Mouse (Mus musculus): Measurements from ENCODE around the gene Gm28729.
"Not testable (repeated sequence)": the region's sequence is repeated elsewhere in the genome, so short reads cannot be mapped to it uniquely, and the experiment has no call there.

Gm28729 gene

GRCm38 (mm10) chr9:96524972-96525506 lies at the start of gene Gm28729:
Gm28729 (minus strand) TSS chr9:96525264.
- no peak for DNase-seq (ENCODE audit: low spot score in 2 of 2)

- DNase-seq (ENCODE audit: low spot score in 2 of 2), result no peak
Observed at GRCm38 (mm10) chr9:96573252-96573651, 48.2 kb upstream of the Gm28729 start.

GRCm38 (mm10) chr9:96572754-96573153 lies 47.7 kb upstream of the Gm28729 start:
- DNase-seq (ENCODE audit: low spot score in 2 of 2), result no peak

GRCm38 (mm10) chr9:96566470-96566996 lies 41.5 kb upstream of the Gm28729 start:
- DNase-seq (ENCODE audit: low spot score in 2 of 2), result no peak

DNA sequence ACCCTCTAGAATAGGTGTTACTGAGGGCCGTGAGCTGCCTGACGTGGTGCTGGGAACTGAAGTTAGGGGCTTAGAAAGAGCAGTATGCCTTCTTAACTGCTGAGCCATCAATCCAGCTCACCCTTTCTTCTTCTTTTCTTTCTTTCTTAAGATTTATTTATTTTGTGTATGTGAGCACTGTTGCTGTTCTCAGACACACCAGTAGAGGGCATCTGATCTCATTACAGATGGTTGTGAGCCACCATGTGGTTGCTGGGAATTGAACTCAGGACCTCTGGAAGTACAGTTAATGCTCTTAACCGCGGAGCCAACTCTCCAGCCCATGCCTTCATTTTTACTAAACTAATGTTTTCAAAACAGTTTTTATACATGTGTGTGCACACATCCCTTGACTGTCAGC lies 38.4 kb upstream of the Gm28729 start:
- DNase-seq (ENCODE audit: low spot score in 2 of 2), result no peak

GRCm38 (mm10) chr9:96559148-96559547 lies 34.1 kb upstream of the Gm28729 start:
- no peak for DNase-seq (ENCODE audit: low spot score in 2 of 2)

DNA sequence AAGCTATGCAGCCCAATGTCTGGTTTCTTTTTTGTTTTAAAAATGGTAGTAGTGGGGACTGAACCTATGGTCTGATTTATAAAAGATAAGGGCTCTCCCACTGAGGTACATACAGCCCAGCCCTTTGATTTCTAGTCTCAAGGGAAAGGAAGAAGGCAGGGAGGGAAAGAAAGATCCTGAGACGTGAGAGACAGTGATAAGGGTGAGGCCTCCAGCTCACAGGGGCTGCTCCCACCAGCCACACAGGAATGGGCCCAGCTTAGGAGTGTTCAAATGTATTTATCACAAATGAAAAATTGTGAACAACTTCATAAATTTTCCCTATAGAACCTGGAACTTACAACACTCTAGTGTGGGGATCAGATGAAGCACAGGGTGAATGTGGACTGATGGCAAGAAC lies 33.5 kb upstream of the Gm28729 start:
- DNase-seq (ENCODE audit: low spot score in 2 of 2), result no peak

GRCm38 (mm10) chr9:96554095-96554494 lies 29.0 kb upstream of the Gm28729 start:
- no peak for DNase-seq (ENCODE audit: low spot score in 2 of 2)

DNA sequence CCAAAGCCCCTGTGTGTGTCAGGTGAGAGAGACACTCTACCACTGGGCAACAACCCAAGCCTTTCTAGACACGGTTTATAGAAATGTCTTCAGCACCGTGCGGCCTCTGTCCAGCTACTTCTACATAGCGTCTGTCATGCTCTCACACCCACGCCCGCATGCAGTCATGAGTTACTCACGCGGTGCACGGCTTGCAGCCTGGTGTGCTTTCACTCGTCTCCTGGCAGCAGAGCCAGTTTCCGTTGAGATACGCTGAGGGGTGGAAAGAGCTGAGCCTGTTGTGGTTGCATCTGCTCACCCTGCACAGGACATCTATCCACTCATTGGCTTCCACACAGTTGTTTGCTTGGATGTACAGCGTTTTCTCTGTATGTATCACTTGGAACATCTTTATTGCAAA lies 20.3 kb upstream of the Gm28729 start:
- no peak for DNase-seq (ENCODE audit: low spot score in 2 of 2)

DNA sequence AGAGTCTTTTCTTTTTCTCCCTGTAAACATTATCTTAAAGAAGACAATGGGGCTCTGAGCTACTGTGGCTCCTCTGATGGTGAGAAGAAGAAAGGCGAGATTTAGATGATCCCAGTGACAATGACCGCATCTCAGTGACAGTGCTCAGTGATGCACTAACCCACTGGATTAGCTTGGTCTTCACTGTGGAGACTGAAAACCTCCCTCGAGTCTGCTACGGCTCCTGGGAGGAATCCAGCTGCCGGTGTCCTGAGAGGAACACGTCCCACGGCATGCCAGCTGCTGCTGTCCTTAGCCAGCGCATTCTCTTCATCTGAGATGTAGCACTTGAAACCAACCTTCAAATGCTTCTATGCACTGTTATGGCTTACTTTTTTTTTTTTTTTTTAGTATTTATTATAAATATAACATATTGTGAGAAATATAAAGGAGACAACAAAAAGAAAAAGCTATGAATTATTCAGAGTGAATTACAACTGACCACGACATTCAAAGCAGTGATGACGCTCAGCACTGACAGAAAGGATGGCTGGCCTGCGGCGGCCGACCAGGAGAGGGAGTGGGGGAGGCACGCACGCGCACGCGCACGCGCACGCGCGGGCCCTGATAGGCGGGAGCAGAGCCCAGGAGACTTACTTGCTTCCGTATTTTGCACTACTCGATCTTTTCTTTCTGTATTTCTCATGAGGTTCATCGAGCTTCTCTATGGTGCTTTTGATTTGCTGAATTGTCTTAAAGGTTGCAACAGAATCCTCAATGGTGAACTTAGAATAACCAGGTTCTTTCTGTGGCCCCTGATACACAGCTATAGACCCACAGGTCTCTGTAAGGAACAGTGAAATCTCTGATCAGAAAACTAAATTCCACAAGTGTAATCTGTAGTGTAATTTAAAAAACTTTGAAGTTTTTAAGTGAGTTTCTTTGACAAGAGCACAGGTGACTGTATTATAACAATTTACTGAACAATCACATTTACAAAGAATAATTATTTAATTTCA lies 18.9 kb upstream of the Gm28729 start:
- peak in 1 of 2 experiments; percentile 61 for DNase-seq (ENCODE audit: low spot score in 2 of 2)

DNA sequence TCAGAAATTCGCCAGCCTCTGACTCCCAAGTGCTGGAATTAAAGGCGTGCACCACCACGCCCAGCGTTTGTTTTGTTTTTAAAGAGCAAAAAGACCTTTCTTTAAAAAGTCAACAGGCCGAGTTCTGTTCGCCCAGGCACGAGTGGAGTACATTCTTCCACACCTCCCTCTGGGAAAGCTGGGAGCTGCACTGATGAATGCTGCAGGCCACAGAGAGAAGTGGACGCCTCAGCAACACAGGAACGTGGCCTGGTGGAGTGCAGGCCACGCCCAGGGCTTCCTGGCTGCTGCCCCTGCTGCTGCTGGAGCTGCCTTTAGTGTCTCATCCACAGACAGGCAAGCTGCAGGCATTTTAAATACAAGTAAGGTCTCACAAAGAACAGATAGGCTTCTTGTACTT lies 13.9 kb upstream of the Gm28729 start:
- DNase-seq (ENCODE audit: low spot score in 2 of 2), result no peak

DNA sequence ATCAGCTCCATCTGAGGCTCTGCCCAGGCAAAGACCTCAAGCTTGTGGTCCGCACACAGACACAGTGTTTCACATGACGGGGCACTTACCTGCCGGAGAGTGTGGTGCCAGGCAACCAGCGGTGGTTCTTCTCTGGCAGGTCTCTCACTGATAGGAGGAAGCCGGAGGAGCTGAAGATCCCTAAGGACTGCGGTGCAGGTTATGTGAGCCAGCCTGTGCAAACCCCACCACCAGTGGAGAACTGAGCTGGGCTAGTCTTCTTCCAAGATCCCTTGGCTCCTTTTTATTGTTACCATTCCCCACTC lies 12.5 kb upstream of the Gm28729 start:
- no peak for DNase-seq (ENCODE audit: low spot score in 2 of 2)

- DNase-seq (ENCODE audit: low spot score in 2 of 2), result peak in 1 of 2 experiments; percentile 23
Observed at GRCm38 (mm10) chr9:96536895-96537614, 12.0 kb upstream of the Gm28729 start.

DNA sequence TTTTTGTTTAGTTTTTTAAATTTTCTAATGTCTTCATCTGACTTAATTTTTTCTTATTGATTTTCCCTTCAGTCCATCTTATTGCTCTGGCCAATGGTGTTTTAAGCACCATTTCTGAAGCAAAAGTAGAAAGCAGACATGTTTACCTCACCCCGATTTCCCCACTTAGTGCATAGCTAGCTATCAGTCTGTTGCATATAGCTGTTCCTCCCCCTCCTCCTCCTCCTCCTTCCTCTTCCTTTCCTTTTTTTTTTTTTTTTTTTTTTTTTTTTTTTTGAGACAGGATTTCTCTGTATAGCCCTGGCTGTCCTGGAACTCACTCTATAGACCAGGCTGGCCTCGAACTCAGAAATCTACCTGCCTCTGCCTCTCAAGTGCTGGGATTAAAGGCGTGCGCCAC lies 11.0 kb upstream of the Gm28729 start:
- DNase-seq (ENCODE audit: low spot score in 2 of 2), result not testable (repeated sequence)

DNA sequence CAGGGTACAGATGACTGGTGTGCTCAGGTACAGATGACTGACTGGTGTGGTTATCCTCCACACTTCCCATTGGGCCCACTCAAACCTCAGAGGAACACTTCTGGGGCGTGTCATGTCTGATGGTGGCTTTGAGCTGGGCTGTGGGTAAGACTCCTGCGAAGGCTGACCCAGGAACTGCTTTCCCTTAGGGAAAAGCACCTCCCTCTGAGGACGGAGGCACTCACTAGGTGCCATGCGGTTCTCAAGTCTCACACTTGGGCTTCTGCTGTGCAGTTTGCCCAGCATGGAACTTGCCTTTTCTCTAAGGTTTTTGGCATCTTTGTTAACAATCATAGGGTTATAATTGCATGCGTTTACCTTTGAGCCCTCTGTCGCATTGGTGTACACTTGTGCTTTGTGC lies 10.4 kb upstream of the Gm28729 start:
- DNase-seq (ENCODE audit: low spot score in 2 of 2), result no peak

- no peak for DNase-seq (ENCODE audit: low spot score in 2 of 2)
Observed at GRCm38 (mm10) chr9:96534256-96534655, 9.2 kb upstream of the Gm28729 start.

DNA sequence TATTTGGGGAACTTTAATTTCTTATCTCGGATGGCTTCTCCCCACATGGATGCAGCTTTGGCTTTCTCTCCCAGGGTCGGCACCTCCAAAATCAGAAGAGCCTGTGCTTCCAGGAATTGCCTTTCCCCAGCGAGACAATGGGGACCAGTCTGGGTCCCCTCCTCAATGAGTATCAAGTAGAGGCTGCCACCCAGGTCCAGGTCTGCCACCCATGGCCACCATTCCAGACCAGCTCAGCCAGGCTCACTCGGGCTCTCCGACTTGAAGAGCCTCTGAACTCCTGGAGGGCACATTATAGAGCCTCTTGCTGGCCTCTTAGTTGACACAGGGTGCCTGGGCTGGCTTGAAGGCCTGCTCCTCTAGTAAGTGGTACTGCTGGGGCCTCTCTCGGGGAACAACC lies 8.4 kb upstream of the Gm28729 start:
- no peak for DNase-seq (ENCODE audit: low spot score in 2 of 2)

DNA sequence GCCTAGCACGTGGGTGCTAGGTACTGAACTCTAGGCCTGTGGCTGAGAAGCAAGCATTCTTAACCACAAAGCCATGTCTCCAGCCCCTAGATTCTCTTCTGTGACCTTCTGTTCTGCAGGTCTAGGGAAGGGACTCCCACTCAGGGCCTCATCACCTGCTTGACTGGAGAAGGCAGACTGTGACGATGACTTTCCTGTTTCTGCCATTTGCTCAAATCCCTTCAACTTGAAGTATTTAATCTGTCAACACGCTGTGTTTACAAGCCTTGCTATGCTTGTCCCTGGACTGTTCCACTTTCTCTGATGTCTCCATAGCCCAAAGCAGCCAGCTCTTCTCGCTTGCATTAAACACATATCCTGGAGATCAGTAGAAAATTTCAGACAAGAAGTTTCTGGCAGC lies 7.5 kb upstream of the Gm28729 start:
- no peak for DNase-seq (ENCODE audit: low spot score in 2 of 2)

DNA sequence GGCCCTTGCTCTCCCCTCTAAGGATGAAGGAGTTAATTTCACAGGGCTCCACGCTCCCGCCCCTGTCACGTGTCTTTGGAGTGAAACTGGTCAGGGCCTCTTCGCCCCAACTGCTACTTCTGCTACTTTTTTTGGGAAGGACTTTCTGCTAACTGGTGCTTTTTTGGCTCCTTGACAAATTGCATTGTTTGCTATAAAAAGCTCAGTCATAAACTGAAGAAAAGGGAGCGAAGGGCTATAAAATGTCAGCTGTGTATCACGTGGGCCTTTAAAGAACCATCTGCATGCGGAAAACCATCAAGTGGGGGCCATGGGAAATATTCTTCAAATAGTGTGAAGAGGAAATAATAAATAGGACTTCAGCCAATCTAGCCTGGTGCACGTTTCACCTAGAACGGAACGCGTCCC lies 5.6 kb upstream of the Gm28729 start:
- no peak for DNase-seq (ENCODE audit: low spot score in 2 of 2)

- DNase-seq (ENCODE audit: low spot score in 2 of 2), result no peak
Observed at GRCm38 (mm10) chr9:96529961-96530673, 5.1 kb upstream of the Gm28729 start.

DNA sequence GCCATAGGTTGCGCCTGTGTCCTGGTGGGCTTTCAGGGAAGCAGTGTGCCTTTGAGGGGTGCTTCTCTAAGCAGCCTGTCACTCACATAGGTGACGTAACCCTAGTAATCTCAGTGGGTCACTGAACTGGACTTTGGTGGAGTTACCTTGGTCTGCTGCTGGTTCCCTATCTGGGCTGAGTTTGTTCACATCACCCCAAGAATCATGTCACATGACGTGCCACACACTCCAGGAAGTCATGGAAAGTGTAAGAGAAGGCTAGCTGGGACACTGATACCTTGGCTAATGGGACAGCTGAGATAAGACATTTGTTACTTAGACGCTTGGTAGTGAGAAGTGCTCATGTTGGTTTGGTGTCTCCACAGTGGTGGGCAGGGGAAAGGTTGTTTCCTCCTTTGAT lies 947 bp upstream of the Gm28729 start:
- no peak for DNase-seq (ENCODE audit: low spot score in 2 of 2)

DNA sequence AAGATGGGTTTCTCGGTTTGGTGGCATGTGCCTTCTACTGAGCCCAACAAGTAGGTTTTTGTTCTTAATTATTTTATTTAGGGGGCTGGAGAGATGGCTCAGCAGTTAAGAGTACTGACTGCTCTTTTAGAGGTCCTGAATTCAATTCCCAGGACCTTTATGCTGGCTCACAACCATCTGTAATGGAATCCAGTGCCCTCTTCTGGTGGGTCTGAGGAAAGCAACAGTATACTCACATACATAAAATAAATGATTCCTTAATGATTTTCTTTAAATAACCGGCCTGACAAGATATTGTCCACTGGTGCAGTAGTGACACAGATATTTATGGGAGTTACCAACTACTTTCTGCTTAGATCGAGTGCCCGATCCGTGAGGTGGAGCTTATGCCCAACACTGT lies 1.9 kb downstream of the Gm28729 start:
- no peak for DNase-seq (ENCODE audit: low spot score in 2 of 2)

Data from cerebellum, postnatal 4 days (tissue).